Mouse (Mus musculus) liver, embryonic 14.5 days (tissue): ENCODE measurements at regions not wholly inside any gene's neighbourhood (a gene's known extent, or its start where the extent isn't known, plus 50 kb on each side); places are given as distances from the start of the nearest gene placed in this dataset.

Source experiments
- ATAC-seq: fragments of 200-750 bp; cut with Nextera tagmentation; 2 replicates; pipeline ENCODE4 v1.8.0; 2017; ENCODE audit warnings: moderate number of reproducible peaks, mild to moderate bottlenecking, moderate library complexity; ENCODE audit not compliant: insufficient read depth
- DNase-seq, 3 experiments: peaks; one replicate each; pipeline ENCODE4 v3.0.0-alpha.2; 2012 to 2013; ENCODE audit warnings: low read depth in 3 of 3, low spot score in 3 of 3
- H3K27ac ChIP-seq: fragments of 300-500 bp; sonication (generic); 2 replicates; pipeline ENCODE4 v1.5.1; 2014; ENCODE audit warnings: moderate library complexity, mild to moderate bottlenecking, control low read depth, inconsistent platforms
- H3K27me3 ChIP-seq: fragments of 300-500 bp; sonication (generic); 2 replicates; pipeline ENCODE4 v1.6.1; 2014; ENCODE audit warnings: mild to moderate bottlenecking, low read length, moderate library complexity; ENCODE audit not compliant: control insufficient read depth, insufficient read depth
- H3K36me3 ChIP-seq: fragments of 300-500 bp; sonication (generic); replicated peaks from 2 replicates; pipeline ENCODE4 v1.6.1; 2014; ENCODE audit warnings: low read depth; ENCODE audit not compliant: control insufficient read depth, insufficient read depth
- H3K4me1 ChIP-seq, 2 experiments: fragments of 200-500 bp in 1 of 2; fragments of 300-500 bp in 1 of 2; sonication (generic) in 1 of 2; replicated peaks; 2 replicates each; pipeline ENCODE4 v1.6.1; 2012 to 2014; ENCODE audit warnings: antibody characterized with exemption in 1 of 2, inconsistent platforms in 1 of 2, low read length in 1 of 2; ENCODE audit not compliant: control insufficient read depth in 2 of 2, insufficient read depth in 2 of 2
- H3K4me2 ChIP-seq: fragments of 300-500 bp; sonication (generic); 2 replicates; pipeline ENCODE4 v1.6.1; 2014; ENCODE audit warnings: low read depth, mild to moderate bottlenecking, control low read depth, moderate library complexity
- H3K4me3 ChIP-seq, 2 experiments: fragments of 200-500 bp in 1 of 2; fragments of 300-500 bp in 1 of 2; sonication (generic) in 1 of 2; 2 replicates each; pipeline ENCODE4 v1.5.1; 2012 to 2014; ENCODE audit warnings: low read depth in 2 of 2, low read length in 2 of 2, mild to moderate bottlenecking in 2 of 2, control low read depth in 1 of 2, inconsistent platforms in 1 of 2, moderate library complexity in 1 of 2; ENCODE audit not compliant: insufficient read depth in 1 of 2
- H3K9ac ChIP-seq: fragments of 300-500 bp; sonication (generic); replicated peaks from 2 replicates; pipeline ENCODE4 v1.6.1; 2014; ENCODE audit warnings: mild to moderate bottlenecking, control low read depth, moderate library complexity
- H3K9me3 ChIP-seq: fragments of 300-500 bp; sonication (generic); 2 replicates; pipeline ENCODE4 v1.6.1; 2016; ENCODE audit warnings: low read length, mixed read lengths; ENCODE audit not compliant: control insufficient read depth
- CTCF ChIP-seq: IDR thresholded peaks from 2 replicates; pipeline ENCODE4 v1.5.1; 2016; ENCODE audit warnings: antibody characterized with exemption, low read depth, control low read depth
- EP300 ChIP-seq: IDR thresholded peaks from 2 replicates; pipeline ENCODE4 v1.6.1; 2016; ENCODE audit warnings: antibody characterized with exemption, low read depth
- WGBS: fragments of 180-500 bp; shearing (Covaris S2); extraction: QIAGEN DNeasy Blood & Tissue Kit; methylation state at CpG from one replicate; pipeline ENCODE4 v1.1.7; 2014; ENCODE audit not compliant: insufficient replicate concordance; 5-methylcytosine and 5-hydroxymethylcytosine counted together

DNA sequence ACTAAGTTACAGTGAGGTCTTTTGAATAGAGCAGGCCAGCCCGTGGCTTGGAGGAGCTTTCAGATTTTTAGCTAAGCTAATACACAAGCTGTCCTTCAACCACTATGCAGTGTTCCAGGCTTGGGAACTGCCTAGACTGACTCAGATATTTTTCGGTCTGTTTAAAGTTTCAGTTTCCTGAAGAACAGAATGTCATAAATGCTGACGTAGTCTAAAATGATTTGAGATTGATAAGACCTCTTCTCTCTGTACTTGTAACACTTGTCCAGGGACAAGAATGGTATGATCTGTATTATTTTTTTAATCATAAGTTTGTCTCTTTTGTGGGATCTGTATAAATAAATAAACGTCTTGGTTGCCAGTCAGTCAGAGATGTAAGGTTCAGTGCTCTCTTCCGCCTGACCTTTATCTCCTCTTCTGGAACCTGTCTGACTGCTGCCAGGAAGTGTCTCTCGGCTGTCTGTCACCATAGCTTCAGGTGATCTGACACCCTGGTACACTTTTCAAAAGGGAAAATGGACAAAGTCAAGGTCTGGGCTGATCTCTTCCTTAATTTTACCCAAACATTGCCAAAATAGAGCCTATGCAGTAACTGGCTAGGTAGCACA is 74.3 kb upstream of the Spin1 start:
- Histone ChIP-seq H3K9ac (no peak overlapping the region), H3K9me3 (no peaks in the 10 kb centered on the region), H3K4me1 (no peaks in the 10 kb centered on the region), H3K36me3 (no peaks in the 10 kb centered on the region), H3K27me3 (no peaks in the 10 kb centered on the region), H3K4me2 (no peak overlapping the region), H3K4me3 (no peak overlapping the region), H3K27ac (no peak overlapping the region)
- ATAC-seq (no peak), DNase-seq (no peak)
- 40% methylated on average over 6 of the region's 6 CpGs for WGBS
- TF ChIP-seq EP300 (no peak), CTCF (no peak)

DNA sequence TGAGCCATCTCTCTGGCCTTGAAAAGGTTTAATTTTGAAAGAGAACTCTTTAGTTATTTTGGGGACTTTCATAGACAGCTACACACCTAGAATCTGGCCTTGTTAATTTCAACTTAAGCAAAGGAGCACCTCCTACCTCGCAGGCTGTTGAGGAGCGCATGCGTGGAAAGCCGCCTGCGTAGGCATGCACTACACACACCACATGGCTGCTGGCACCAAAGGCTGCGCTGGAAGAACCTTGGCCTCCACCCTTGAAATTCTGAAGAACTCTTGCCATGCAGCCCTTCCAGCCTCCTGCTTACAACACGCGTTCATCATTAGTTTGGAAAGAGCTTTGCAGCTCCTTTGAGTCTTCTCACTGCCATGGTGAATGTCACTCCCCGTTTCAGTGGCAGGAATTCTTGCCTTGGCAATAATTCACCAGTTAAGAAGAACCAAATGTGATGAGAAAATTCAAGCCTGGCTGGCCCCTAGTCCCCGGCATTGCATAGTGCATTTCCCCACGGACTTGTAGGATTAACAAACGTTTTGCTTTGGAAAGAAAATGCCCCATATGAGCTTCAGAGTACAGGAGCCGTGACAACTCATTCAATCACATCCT is 62.7 kb upstream of the Spin1 start:
- no peak overlapping the region for H3K4me2 ChIP-seq
- H3K9me3 ChIP-seq, result no peaks in the 10 kb centered on the region
- H3K4me1 ChIP-seq, result no peaks in the 10 kb centered on the region
- no peaks in the 10 kb centered on the region for H3K27me3 ChIP-seq
- no peak overlapping the region for H3K4me3 ChIP-seq
- H3K9ac ChIP-seq, result no peak overlapping the region
- TF ChIP-seq CTCF, result no peak
- no peak for TF ChIP-seq EP300
- DNase-seq, result no peak
- no peak for ATAC-seq
- 69% methylated on average over 13 of the region's 13 CpGs for WGBS
- no peaks in the 10 kb centered on the region for H3K36me3 ChIP-seq
- no peak overlapping the region for H3K27ac ChIP-seq

DNA sequence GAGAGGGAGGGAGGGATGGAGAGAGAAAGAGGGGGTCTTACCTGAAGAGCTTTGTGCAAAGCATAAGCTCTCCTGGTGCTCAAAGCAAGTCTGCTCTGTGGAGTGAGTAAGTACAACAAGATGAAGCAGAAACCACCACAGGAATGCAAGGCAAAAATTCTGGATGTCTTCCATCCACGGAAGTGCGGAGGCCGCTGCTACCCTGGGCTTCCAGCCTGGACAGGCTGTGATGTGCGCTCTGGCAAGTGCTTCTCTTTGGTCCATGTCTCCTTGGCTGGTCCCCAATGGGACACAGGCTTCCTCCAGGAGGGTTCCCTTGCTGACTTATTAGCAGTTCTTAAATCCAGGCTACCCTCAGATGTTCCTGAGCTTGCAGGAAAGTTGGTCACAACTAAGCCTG is 61.7 kb upstream of the Spin1 start:
- WGBS, result 86% methylated on average over 4 of the region's 4 CpGs
- Histone ChIP-seq H3K36me3 (no peaks in the 10 kb centered on the region), H3K27ac (no peak overlapping the region), H3K27me3 (no peaks in the 10 kb centered on the region), H3K9ac (no peak overlapping the region), H3K9me3 (peaks cover 2% of the 10 kb centered on the region; the same call in 1 of the 2 replicates), H3K4me3 (no peak overlapping the region), H3K4me1 (no peaks in the 10 kb centered on the region), H3K4me2 (no peak overlapping the region)
- TF ChIP-seq EP300 (no peak), CTCF (no peak)
- ATAC-seq (no peak), DNase-seq (no peak)

DNA sequence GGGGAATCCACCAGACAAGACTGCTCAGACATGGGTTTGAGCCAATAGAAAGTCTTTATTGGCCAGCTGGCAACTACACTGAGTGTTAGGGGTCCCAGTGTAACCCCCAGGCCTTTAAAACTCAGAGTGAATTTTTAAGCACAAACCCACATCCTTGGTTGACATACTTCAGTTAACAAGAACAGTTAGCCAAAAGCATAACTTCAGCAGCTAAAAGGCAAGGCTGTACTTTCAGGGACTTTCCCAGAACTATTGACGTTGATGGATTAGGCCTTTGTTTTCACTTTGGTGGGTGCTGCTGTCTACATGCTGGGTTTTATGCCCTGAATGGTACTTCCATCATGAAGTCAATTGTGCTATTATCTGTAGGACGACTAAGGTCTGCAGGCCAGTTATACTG is 59.6 kb upstream of the Spin1 start:
- WGBS, result 45% methylated on average over 2 of the region's 2 CpGs
- H3K27me3 ChIP-seq, result no peaks in the 10 kb centered on the region
- H3K27ac ChIP-seq, result no peak overlapping the region
- DNase-seq (no peak), ATAC-seq (no peak)
- no peak overlapping the region for H3K9ac ChIP-seq
- H3K9me3 ChIP-seq, result peaks cover 2% of the 10 kb centered on the region; the same call in 1 of the 2 replicates
- no peaks in the 10 kb centered on the region for H3K4me1 ChIP-seq
- no peak overlapping the region for H3K4me2 ChIP-seq
- H3K36me3 ChIP-seq, result no peaks in the 10 kb centered on the region
- no peak overlapping the region for H3K4me3 ChIP-seq
- TF ChIP-seq EP300 (no peak), CTCF (no peak)

DNA sequence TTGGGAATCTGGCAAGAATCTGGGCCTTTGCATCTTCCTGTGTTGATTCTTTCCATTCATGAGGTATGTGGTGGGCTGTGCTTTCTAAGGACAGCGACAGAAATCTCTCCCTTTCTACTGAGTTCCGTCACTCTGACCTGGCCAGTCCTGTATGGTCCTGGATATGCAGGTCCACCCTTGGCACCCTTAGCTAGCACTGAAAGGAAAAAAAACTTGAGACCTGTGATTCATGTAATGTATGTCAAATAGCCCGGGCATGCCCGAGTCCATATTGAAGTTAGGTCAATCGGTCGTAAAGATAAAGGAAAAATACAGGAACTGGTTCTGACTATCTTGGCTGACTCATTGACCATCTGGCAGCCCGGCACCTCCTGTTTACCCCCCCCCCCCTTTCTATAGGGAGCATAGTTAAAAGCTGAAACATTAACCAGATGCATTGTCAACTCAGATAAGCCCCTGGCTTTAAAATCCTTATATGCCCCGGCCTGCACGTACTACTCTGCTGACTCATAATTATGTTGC is 57.7 kb upstream of the Spin1 start:
- no peak for TF ChIP-seq EP300
- TF ChIP-seq CTCF, result no peak
- Histone ChIP-seq H3K9me3 (peaks cover 2% of the 10 kb centered on the region; the same call in 1 of the 2 replicates), H3K27ac (no peak overlapping the region), H3K4me1 (no peaks in the 10 kb centered on the region), H3K4me3 (no peak overlapping the region), H3K9ac (no peak overlapping the region), H3K36me3 (no peaks in the 10 kb centered on the region), H3K27me3 (no peaks in the 10 kb centered on the region), H3K4me2 (no peak overlapping the region)
- DNase-seq (no peak), ATAC-seq (no peak)
- WGBS, result 74% methylated on average over 9 of the region's 9 CpGs
